Mouse (Mus musculus): ENCODE measurements around the gene Rsrc2. TPM values are rescaled to one million over a fixed set of nuclear protein-coding genes. Genes with fewer than 3 reads are reported as not detected.
"Not testable (repeated sequence)": the region's sequence is repeated elsewhere in the genome, so short reads cannot be mapped to it uniquely, and the experiment has no call there.

Rsrc2 gene
- polyA plus RNA-seq, 1 experiment from 2014 or later: 170 TPM

GRCm38 (mm10) chr5:123730981-123731380, 18.2 kb downstream of the Rsrc2 start:
- Histone ChIP-seq H3K27me3 (replicated peaks) (no peaks in the 10 kb centered on the region), H3K9me3 (no peaks in the 10 kb centered on the region), H3K36me3 (peaks cover 74% of the 10 kb centered on the region), H3K9ac (no peak overlapping the region), H3K4me1 (no peaks in the 10 kb centered on the region), H3K4me3 (no peak overlapping the region), H3K27ac (no peak overlapping the region), H3K4me2 (replicated peaks) (no peak overlapping the region)
- no peak for ATAC-seq (ENCODE audit: low FRiP score, low read depth)
- WGBS: 96% methylated on average over 2 of the region's 2 CpGs

GRCm38 (mm10) chr5:123723816-123724215, 25.4 kb downstream of the Rsrc2 start:
- not testable (repeated sequence) for H3K4me2 ChIP-seq (replicated peaks); ATAC-seq (ENCODE audit: low FRiP score, low read depth); H3K4me1 ChIP-seq; H3K9ac ChIP-seq; H3K27me3 ChIP-seq (replicated peaks); H3K27ac ChIP-seq; H3K4me3 ChIP-seq; H3K9me3 ChIP-seq
- 92% methylated on average over 7 of the region's 7 CpGs for WGBS
- peaks cover 17% of the 10 kb centered on the region for H3K36me3 ChIP-seq

GRCm38 (mm10) chr5:123720328-123721311, 28.6 kb downstream of the Rsrc2 start, which contains the start of gene Zcchc8:
Gene Zcchc8, minus strand, starts transcription at chr5:123721100.
- Histone ChIP-seq H3K27ac (0 out of 2 replicates have a peak within 1 kb of the TSS, but pooled peaks have one; percentile 37), H3K4me3 (peak within 1 kb of the TSS; percentile 86), H3K27me3 (replicated peaks) (no peaks in the 10 kb centered on the region), H3K4me2 (replicated peaks) (peak within 1 kb of the TSS; percentile 74), H3K4me1 (peaks cover 22% of the 10 kb centered on the region), H3K36me3 (peaks cover 16% of the 10 kb centered on the region), H3K9ac (peak within 1 kb of the TSS; percentile 83), H3K9me3 (no peaks in the 10 kb centered on the region)
- under 1% methylated on average over 83 of the region's 83 CpGs for WGBS
- ATAC-seq (ENCODE audit: low FRiP score, low read depth): peak; percentile 100

- Histone ChIP-seq H3K27me3 (replicated peaks) (no peaks in the 10 kb centered on the region), H3K9me3 (no peaks in the 10 kb centered on the region), H3K27ac (no peak overlapping the region), H3K4me2 (replicated peaks) (no peak overlapping the region), H3K9ac (no peak overlapping the region), H3K4me1 (peaks cover 21% of the 10 kb centered on the region), H3K36me3 (peaks cover 74% of the 10 kb centered on the region), H3K4me3 (no peak overlapping the region)
- ATAC-seq (ENCODE audit: low FRiP score, low read depth): no peak
- WGBS: 94% methylated on average over 4 of the region's 4 CpGs
Observed at GRCm38 (mm10) chr5:123714622-123715021, 34.6 kb downstream of the Rsrc2 start.

- H3K27ac ChIP-seq: no peak overlapping the region
- no peaks in the 10 kb centered on the region for H3K27me3 ChIP-seq (replicated peaks)
- 94% methylated on average over 6 of the region's 6 CpGs for WGBS
- no peak overlapping the region for H3K9ac ChIP-seq
- H3K4me3 ChIP-seq: no peak overlapping the region
- no peaks in the 10 kb centered on the region for H3K9me3 ChIP-seq
- H3K36me3 ChIP-seq: peaks cover 82% of the 10 kb centered on the region
- no peak for ATAC-seq (ENCODE audit: low FRiP score, low read depth)
- no peak overlapping the region for H3K4me2 ChIP-seq (replicated peaks)
- peaks cover 12% of the 10 kb centered on the region; the same call in 1 of the 2 replicates for H3K4me1 ChIP-seq
Observed at GRCm38 (mm10) chr5:123713782-123714181, 35.4 kb downstream of the Rsrc2 start.

- H3K9ac ChIP-seq: no peak overlapping the region
- no peaks in the 10 kb centered on the region for H3K27me3 ChIP-seq (replicated peaks)
- no peak for ATAC-seq (ENCODE audit: low FRiP score, low read depth)
- WGBS: 95% methylated on average over 4 of the region's 4 CpGs
- no peak overlapping the region for H3K4me3 ChIP-seq
- no peaks in the 10 kb centered on the region for H3K4me1 ChIP-seq
- no peak overlapping the region for H3K27ac ChIP-seq
- H3K9me3 ChIP-seq: no peaks in the 10 kb centered on the region
- H3K36me3 ChIP-seq: peaks cover 97% of the 10 kb centered on the region
- no peak overlapping the region for H3K4me2 ChIP-seq (replicated peaks)
Observed at GRCm38 (mm10) chr5:123709571-123709970, 39.6 kb downstream of the Rsrc2 start.

- H3K4me1 ChIP-seq: no peaks in the 10 kb centered on the region
- no peak overlapping the region for H3K27ac ChIP-seq
- no peaks in the 10 kb centered on the region for H3K27me3 ChIP-seq (replicated peaks)
- H3K4me2 ChIP-seq (replicated peaks): no peak overlapping the region
- H3K36me3 ChIP-seq: peaks cover 96% of the 10 kb centered on the region
- H3K4me3 ChIP-seq: no peak overlapping the region
- no peak for ATAC-seq (ENCODE audit: low FRiP score, low read depth)
- 91% methylated on average over 12 of the region's 12 CpGs for WGBS
- H3K9me3 ChIP-seq: no peaks in the 10 kb centered on the region
- H3K9ac ChIP-seq: no peak overlapping the region
Observed at GRCm38 (mm10) chr5:123708598-123708997, 40.6 kb downstream of the Rsrc2 start.

- H3K9me3 ChIP-seq: no peaks in the 10 kb centered on the region
- no peaks in the 10 kb centered on the region for H3K4me1 ChIP-seq
- no peak overlapping the region for H3K4me2 ChIP-seq (replicated peaks)
- H3K27me3 ChIP-seq (replicated peaks): no peaks in the 10 kb centered on the region
- no peak overlapping the region for H3K27ac ChIP-seq
- ATAC-seq (ENCODE audit: low FRiP score, low read depth): no peak
- H3K4me3 ChIP-seq: no peak overlapping the region
- peaks cover 77% of the 10 kb centered on the region for H3K36me3 ChIP-seq
- H3K9ac ChIP-seq: no peak overlapping the region
- WGBS: 85% methylated on average over 11 of the region's 11 CpGs
Observed at GRCm38 (mm10) chr5:123700625-123701024, 48.6 kb downstream of the Rsrc2 start.

GRCm38 (mm10) chr5:123699198-123699597, 50.0 kb downstream of the Rsrc2 start:
- Histone ChIP-seq H3K27me3 (replicated peaks) (no peaks in the 10 kb centered on the region), H3K9ac (no peak overlapping the region), H3K4me1 (no peaks in the 10 kb centered on the region), H3K4me2 (replicated peaks) (no peak overlapping the region), H3K36me3 (peaks cover 64% of the 10 kb centered on the region), H3K4me3 (no peak overlapping the region), H3K27ac (no peak overlapping the region), H3K9me3 (no peaks in the 10 kb centered on the region)
- 35% methylated on average over 3 of the region's 3 CpGs for WGBS
- ATAC-seq (ENCODE audit: low FRiP score, low read depth): no peak

- H3K4me2 ChIP-seq (replicated peaks): no peak overlapping the region
- H3K27ac ChIP-seq: no peak overlapping the region
- H3K9me3 ChIP-seq: no peaks in the 10 kb centered on the region
- H3K27me3 ChIP-seq (replicated peaks): no peaks in the 10 kb centered on the region
- H3K36me3 ChIP-seq: peaks cover 43% of the 10 kb centered on the region
- 83% methylated on average over 4 of the region's 4 CpGs for WGBS
- H3K9ac ChIP-seq: no peak overlapping the region
- no peak overlapping the region for H3K4me3 ChIP-seq
- ATAC-seq (ENCODE audit: low FRiP score, low read depth): no peak
- no peaks in the 10 kb centered on the region for H3K4me1 ChIP-seq
Observed at GRCm38 (mm10) chr5:123696961-123697360, 52.3 kb downstream of the Rsrc2 start.

GRCm38 (mm10) chr5:123696244-123696643, 53.0 kb downstream of the Rsrc2 start:
- no peak for ATAC-seq (ENCODE audit: low FRiP score, low read depth)
- Histone ChIP-seq H3K4me3 (no peak overlapping the region), H3K27ac (no peak overlapping the region), H3K36me3 (peaks cover 36% of the 10 kb centered on the region), H3K27me3 (replicated peaks) (no peaks in the 10 kb centered on the region), H3K4me1 (no peaks in the 10 kb centered on the region), H3K4me2 (replicated peaks) (no peak overlapping the region), H3K9ac (no peak overlapping the region), H3K9me3 (no peaks in the 10 kb centered on the region)
- WGBS: 95% methylated on average over 7 of the region's 7 CpGs

- H3K4me2 ChIP-seq (replicated peaks): no peak overlapping the region
- no peaks in the 10 kb centered on the region for H3K9me3 ChIP-seq
- no peak overlapping the region for H3K4me3 ChIP-seq
- H3K27me3 ChIP-seq (replicated peaks): no peaks in the 10 kb centered on the region
- peaks cover 22% of the 10 kb centered on the region for H3K36me3 ChIP-seq
- H3K4me1 ChIP-seq: no peaks in the 10 kb centered on the region
- 75% methylated on average over 6 of the region's 6 CpGs for WGBS
- no peak overlapping the region for H3K9ac ChIP-seq
- no peak for ATAC-seq (ENCODE audit: low FRiP score, low read depth)
- no peak overlapping the region for H3K27ac ChIP-seq
Observed at GRCm38 (mm10) chr5:123694468-123694867, 54.7 kb downstream of the Rsrc2 start.
